ENCODE assay signal across 20 mouse cellular contexts in genomic region chr6:96853065-96853464, GRCm38 (mm10).
DNase-seq lines count a peak whose midpoint lies in the region; ATAC-seq and TF ChIP-seq lines count a peak whose summit lies in the region.
"Had no signal": no experiment of that assay in that cellular context is flagged by ENCODE, and none has a peak within 500 bp of the region (broad histone marks: within the 10 kb centered on the region; RNA-seq: fewer than 3 reads in every experiment).

No protein-coding gene starts in this region.

- no peaks in the 10 kb centered on the region for H3K27me3 ChIP-seq in forebrain, postnatal 0 days (ENCODE audit: insufficient read depth, low read length)
- no peaks in the 10 kb centered on the region for H3K27me3 ChIP-seq in forebrain, embryonic 13.5 days
- H3K27me3 ChIP-seq in kidney, postnatal 0 days (ENCODE audit: insufficient read depth, low read length): no peaks in the 10 kb centered on the region
- H3K27me3 ChIP-seq in kidney, embryonic 14.5 days (ENCODE audit: control insufficient read depth, insufficient read depth, low read length): no peaks in the 10 kb centered on the region
- H3K27me3 ChIP-seq in E14TG2a.4 (ENCODE audit: insufficient read depth, low read length): no peaks in the 10 kb centered on the region
- H3K27me3 ChIP-seq: embryonic facial prominence, embryonic 12.5 days; hindbrain, embryonic 15.5 days; limb, embryonic 15.5 days; lung, embryonic 15.5 days; neural tube, embryonic 13.5 days had no signal

- no peaks in the 10 kb centered on the region for H3K4me1 ChIP-seq in forebrain, postnatal 0 days (ENCODE audit: insufficient read depth)
- no peaks in the 10 kb centered on the region for H3K4me1 ChIP-seq in forebrain, embryonic 13.5 days
- no peaks in the 10 kb centered on the region for H3K4me1 ChIP-seq in kidney, postnatal 0 days (replicated peaks; ENCODE audit: insufficient read depth, low read length)
- H3K4me1 ChIP-seq in kidney, embryonic 14.5 days (ENCODE audit: control insufficient read depth, insufficient read depth, low read length): no peaks in the 10 kb centered on the region
- no peaks in the 10 kb centered on the region for H3K4me1 ChIP-seq in E14TG2a.4 (replicated peaks; ENCODE audit: low read depth, low read length)
- H3K4me1 ChIP-seq: embryonic facial prominence, embryonic 12.5 days; hindbrain, embryonic 15.5 days; limb, embryonic 15.5 days; lung, embryonic 15.5 days; neural tube, embryonic 13.5 days had no signal

- DNase-seq in forebrain, postnatal 0 days: no peak
- DNase-seq in kidney, postnatal 0 days (ENCODE audit: low spot score): peak; percentile 7
- no peak for DNase-seq in brain, embryonic 14.5 days (ENCODE audit: low read depth)
- no peak for DNase-seq in adrenal gland, postnatal 25 days
- DNase-seq in spleen, postnatal 14 days (ENCODE audit: low spot score in 2 of 2): no peak
- DNase-seq: adrenal gland, postnatal 36 days; cerebellum, postnatal 14 days; gastrocnemius, postnatal 36 days; heart, postnatal 10 days; thymus, postnatal 14 days had no signal

- TF ChIP-seq POLR2A in brain, embryonic 14.5 days (IDR thresholded peaks at IDR 0.05; ENCODE audit: borderline replicate concordance, extremely low read depth, insufficient read depth, insufficient read length, poor library complexity, severe bottlenecking): no peak

- H3K4me2 ChIP-seq in forebrain, postnatal 0 days (ENCODE audit: low read depth): no peak overlapping the region
- H3K4me2 ChIP-seq in forebrain, embryonic 13.5 days: no peak overlapping the region
- no peak overlapping the region for H3K4me2 ChIP-seq in kidney, postnatal 0 days (ENCODE audit: low read length)
- no peak overlapping the region for H3K4me2 ChIP-seq in kidney, embryonic 14.5 days (replicated peaks; ENCODE audit: low read depth, low read length)
- H3K4me2 ChIP-seq: embryonic facial prominence, embryonic 12.5 days; hindbrain, embryonic 15.5 days; limb, embryonic 15.5 days; neural tube, embryonic 13.5 days had no signal

- 65% methylated on average over 7 of the region's 7 CpGs for WGBS in forebrain, postnatal 0 days
- WGBS in forebrain, embryonic 13.5 days: 70% methylated on average over 7 of the region's 7 CpGs
- 67% methylated on average over 7 of the region's 7 CpGs for WGBS in kidney, postnatal 0 days
- 73% methylated on average over 7 of the region's 7 CpGs for WGBS in kidney, embryonic 14.5 days

- no peak overlapping the region for H3K9ac ChIP-seq in forebrain, postnatal 0 days
- no peak overlapping the region for H3K9ac ChIP-seq in forebrain, embryonic 13.5 days
- no peak overlapping the region for H3K9ac ChIP-seq in kidney, postnatal 0 days (ENCODE audit: low read depth, low read length)
- H3K9ac ChIP-seq in kidney, embryonic 14.5 days (ENCODE audit: low read depth, low read length): no peak overlapping the region
- H3K9ac ChIP-seq: embryonic facial prominence, embryonic 12.5 days; hindbrain, embryonic 15.5 days; limb, embryonic 15.5 days; lung, embryonic 15.5 days; neural tube, embryonic 13.5 days had no signal

- no peak overlapping the region for H3K27ac ChIP-seq in forebrain, postnatal 0 days (ENCODE audit: low read depth, low read length)
- H3K27ac ChIP-seq in forebrain, embryonic 13.5 days: no peak overlapping the region
- H3K27ac ChIP-seq in kidney, postnatal 0 days: no peak overlapping the region
- H3K27ac ChIP-seq in kidney, embryonic 14.5 days (ENCODE audit: low read depth, low read length): no peak overlapping the region
- H3K27ac ChIP-seq: embryonic facial prominence, embryonic 12.5 days; hindbrain, embryonic 15.5 days; limb, embryonic 15.5 days; lung, embryonic 15.5 days; neural tube, embryonic 13.5 days had no signal

- no peak for ATAC-seq in forebrain, postnatal 0 days
- ATAC-seq in forebrain, embryonic 13.5 days: no peak
- no peak for ATAC-seq in kidney, postnatal 0 days (replicated peaks; ENCODE audit: low FRiP score, low read depth)
- no peak for ATAC-seq in kidney, embryonic 14.5 days (ENCODE audit: low FRiP score, low TSS enrichment)
- ATAC-seq: activated CD4-positive, CD25-positive, alpha-beta regulatory T cell, adult 4 months had no signal

- no peak overlapping the region for H3K4me3 ChIP-seq in forebrain, postnatal 0 days (ENCODE audit: low read depth, low read length)
- H3K4me3 ChIP-seq in forebrain, embryonic 13.5 days: no peak overlapping the region
- H3K4me3 ChIP-seq in kidney, postnatal 0 days (replicated peaks; ENCODE audit: low read depth, low read length): no peak overlapping the region
- no peak overlapping the region for H3K4me3 ChIP-seq in kidney, embryonic 14.5 days (ENCODE audit: low read length)
- no peak overlapping the region for H3K4me3 ChIP-seq in E14TG2a.4 (replicated peaks; ENCODE audit: low read length)
- H3K4me3 ChIP-seq: embryonic facial prominence, embryonic 12.5 days; hindbrain, embryonic 15.5 days; limb, embryonic 15.5 days; lung, embryonic 15.5 days; neural tube, embryonic 13.5 days had no signal

- peak; percentile 41 for TF ChIP-seq CTCF in forebrain, postnatal 0 days (IDR thresholded peaks at IDR 0.05; ENCODE audit: low read depth)
- TF ChIP-seq CTCF in kidney, postnatal 0 days (IDR thresholded peaks at IDR 0.05; ENCODE audit: low read depth): peak; percentile 54
- TF ChIP-seq CTCF in E14TG2a.4 (conservative IDR thresholded peaks at IDR 0.05; ENCODE audit: low read length): peak; percentile 91
- 0 out of 2 replicates have a peak, but pooled peaks have one; percentile 9 for TF ChIP-seq CTCF in brain, embryonic 14.5 days (IDR thresholded peaks at IDR 0.05; ENCODE audit: borderline replicate concordance, extremely low read depth, insufficient read depth, insufficient read length)

- H3K36me3 ChIP-seq in forebrain, postnatal 0 days (ENCODE audit: insufficient read depth): no peaks in the 10 kb centered on the region
- no peaks in the 10 kb centered on the region for H3K36me3 ChIP-seq in forebrain, embryonic 13.5 days (ENCODE audit: poor library complexity, severe bottlenecking)
- H3K36me3 ChIP-seq in kidney, postnatal 0 days (ENCODE audit: insufficient read depth, low read length): no peaks in the 10 kb centered on the region
- no peaks in the 10 kb centered on the region for H3K36me3 ChIP-seq in kidney, embryonic 14.5 days (ENCODE audit: control insufficient read depth, insufficient read depth, low read length)
- no peaks in the 10 kb centered on the region for H3K36me3 ChIP-seq in E14TG2a.4 (ENCODE audit: insufficient read depth, low read length)
- H3K36me3 ChIP-seq: embryonic facial prominence, embryonic 12.5 days; G1E; hindbrain, embryonic 15.5 days; limb, embryonic 15.5 days; lung, embryonic 15.5 days; neural tube, embryonic 13.5 days had no signal

- no peaks in the 10 kb centered on the region for H3K9me3 ChIP-seq in forebrain, postnatal 0 days (ENCODE audit: low read length)
- H3K9me3 ChIP-seq in forebrain, embryonic 13.5 days (replicated peaks): no peaks in the 10 kb centered on the region
- no peaks in the 10 kb centered on the region for H3K9me3 ChIP-seq in kidney, postnatal 0 days (replicated peaks; ENCODE audit: low read length)
- no peaks in the 10 kb centered on the region for H3K9me3 ChIP-seq in kidney, embryonic 14.5 days (ENCODE audit: control insufficient read depth, low read length)
- no peaks in the 10 kb centered on the region for H3K9me3 ChIP-seq in E14TG2a.4 (ENCODE audit: low read length)
- H3K9me3 ChIP-seq: embryonic facial prominence, embryonic 12.5 days; hindbrain, embryonic 15.5 days; limb, embryonic 15.5 days; lung, embryonic 15.5 days; neural tube, embryonic 13.5 days had no signal

Comparison
In these comparisons a context has a peak if more than half of its experiments do, and no peak if none do; other contexts are left out.
1. CTCF ChIP-seq: peak in every context shown above with its lines; median percentile 91 in E14TG2a.4; 54 in kidney, postnatal 0 days; 41 in forebrain, postnatal 0 days; 9 in brain, embryonic 14.5 days.